Mouse (Mus musculus): ENCODE data around the gene Myh6. TPM values are rescaled to one million over a fixed set of nuclear protein-coding genes. Genes with fewer than 3 reads are reported as not detected.
A peak's percentile ranks its signal among the peaks of the same experiment; 100 is the strongest.

Gene Myh6
- polyA plus RNA-seq, 1 experiment from 2014 or later = 4.7 TPM

DNA sequence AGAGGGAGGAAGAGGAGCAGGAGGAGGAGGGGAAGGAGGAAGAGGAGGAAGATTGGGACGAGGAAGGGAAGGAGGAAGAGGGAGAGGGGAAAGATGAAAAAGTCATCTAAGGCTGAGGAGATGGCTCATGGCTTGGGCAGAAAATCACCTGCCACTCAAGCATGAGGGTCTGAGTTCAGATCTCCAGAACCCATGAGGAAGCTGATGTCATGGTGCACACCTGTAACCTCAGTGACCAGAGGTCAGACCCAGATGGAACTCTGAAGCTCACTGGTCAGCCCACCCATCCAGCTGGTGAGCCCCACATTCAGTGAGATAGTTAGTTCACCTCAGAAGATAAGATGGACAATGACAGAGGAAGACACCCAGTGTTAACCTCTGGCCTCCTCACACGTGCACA, 21.8 kb downstream of the Myh6 start:
- no peaks in the 10 kb centered on the region for H3K36me3 ChIP-seq (ENCODE audit: control insufficient read depth, insufficient read depth, low read length)
- no peak overlapping the region for H3K27ac ChIP-seq (ENCODE audit: low read depth, low read length)
- no peaks in the 10 kb centered on the region for H3K27me3 ChIP-seq (ENCODE audit: control insufficient read depth, insufficient read depth, low read length)
- no peak overlapping the region for H3K4me2 ChIP-seq (ENCODE audit: low read depth)
- DNase-seq (ENCODE audit: low spot score) = no peak
- no peak overlapping the region for H3K9ac ChIP-seq (ENCODE audit: low read length)
- WGBS = 78% methylated on average over 2 of the region's 2 CpGs
- H3K4me1 ChIP-seq (ENCODE audit: control insufficient read depth, insufficient read depth, low read length) = no peaks in the 10 kb centered on the region
- no peak for ATAC-seq (ENCODE audit: insufficient read depth, low FRiP score, low TSS enrichment)
- no peaks in the 10 kb centered on the region for H3K9me3 ChIP-seq (ENCODE audit: control insufficient read depth, low read length)
- H3K4me3 ChIP-seq (ENCODE audit: low read depth, low read length) = no peak overlapping the region

DNA sequence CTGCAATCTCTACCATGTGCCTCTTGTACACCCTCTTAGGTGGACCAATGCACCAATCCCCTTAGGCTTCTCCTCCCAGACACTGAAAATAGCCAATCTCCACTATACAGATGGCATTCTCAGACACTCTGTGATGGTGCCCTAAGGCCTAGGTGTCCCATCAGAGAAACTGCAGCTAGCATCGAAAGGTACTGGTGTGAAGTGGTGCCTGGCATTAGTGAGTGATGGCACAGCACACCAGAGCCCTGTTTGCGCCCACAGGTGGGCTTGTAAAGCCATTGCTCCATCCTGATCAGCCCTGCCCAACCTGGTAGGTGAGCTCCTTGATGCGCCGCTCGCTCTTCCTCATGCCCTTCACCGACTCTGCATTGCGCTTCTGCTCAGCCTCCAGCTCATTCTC, 22.8 kb downstream of the Myh6 start:
- Histone ChIP-seq H3K27me3 (ENCODE audit: control insufficient read depth, insufficient read depth, low read length) (no peaks in the 10 kb centered on the region), H3K27ac (ENCODE audit: low read depth, low read length) (no peak overlapping the region), H3K4me2 (ENCODE audit: low read depth) (no peak overlapping the region), H3K9me3 (ENCODE audit: control insufficient read depth, low read length) (no peaks in the 10 kb centered on the region), H3K4me3 (ENCODE audit: low read depth, low read length) (no peak overlapping the region), H3K9ac (ENCODE audit: low read length) (no peak overlapping the region), H3K4me1 (ENCODE audit: control insufficient read depth, insufficient read depth, low read length) (no peaks in the 10 kb centered on the region), H3K36me3 (ENCODE audit: control insufficient read depth, insufficient read depth, low read length) (no peaks in the 10 kb centered on the region)
- DNase-seq (ENCODE audit: low spot score) (no peak), ATAC-seq (ENCODE audit: insufficient read depth, low FRiP score, low TSS enrichment) (no peak)
- 93% methylated on average over 7 of the region's 7 CpGs for WGBS

DNA sequence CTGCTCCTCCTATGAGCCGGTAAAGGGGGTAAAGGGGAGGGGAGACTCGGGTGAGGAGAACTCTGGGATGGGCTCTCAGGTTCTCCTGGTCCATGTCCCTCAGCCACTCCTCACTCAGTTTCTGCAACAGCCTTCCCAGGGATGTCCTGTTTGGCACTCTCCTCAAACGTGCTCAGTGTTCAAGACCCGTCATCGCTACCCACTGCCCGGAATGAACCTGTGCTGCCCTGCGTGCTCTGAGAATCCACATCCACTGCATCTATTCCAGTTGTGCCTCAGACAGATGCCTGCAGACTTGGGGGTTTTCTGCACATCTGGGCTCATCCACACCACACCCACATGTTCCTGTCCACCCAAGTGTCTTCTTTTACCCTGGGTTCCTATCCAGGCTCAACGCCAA, 24.2 kb downstream of the Myh6 start:
- ATAC-seq (ENCODE audit: insufficient read depth, low FRiP score, low TSS enrichment) = no peak
- H3K4me1 ChIP-seq (ENCODE audit: control insufficient read depth, insufficient read depth, low read length) = no peaks in the 10 kb centered on the region
- H3K4me3 ChIP-seq (ENCODE audit: low read depth, low read length) = no peak overlapping the region
- no peak overlapping the region for H3K4me2 ChIP-seq (ENCODE audit: low read depth)
- no peaks in the 10 kb centered on the region for H3K27me3 ChIP-seq (ENCODE audit: control insufficient read depth, insufficient read depth, low read length)
- no peaks in the 10 kb centered on the region for H3K36me3 ChIP-seq (ENCODE audit: control insufficient read depth, insufficient read depth, low read length)
- WGBS = 95% methylated on average over 8 of the region's 8 CpGs
- no peak overlapping the region for H3K27ac ChIP-seq (ENCODE audit: low read depth, low read length)
- no peak overlapping the region for H3K9ac ChIP-seq (ENCODE audit: low read length)
- H3K9me3 ChIP-seq (ENCODE audit: control insufficient read depth, low read length) = no peaks in the 10 kb centered on the region
- no peak for DNase-seq (ENCODE audit: low spot score)

DNA sequence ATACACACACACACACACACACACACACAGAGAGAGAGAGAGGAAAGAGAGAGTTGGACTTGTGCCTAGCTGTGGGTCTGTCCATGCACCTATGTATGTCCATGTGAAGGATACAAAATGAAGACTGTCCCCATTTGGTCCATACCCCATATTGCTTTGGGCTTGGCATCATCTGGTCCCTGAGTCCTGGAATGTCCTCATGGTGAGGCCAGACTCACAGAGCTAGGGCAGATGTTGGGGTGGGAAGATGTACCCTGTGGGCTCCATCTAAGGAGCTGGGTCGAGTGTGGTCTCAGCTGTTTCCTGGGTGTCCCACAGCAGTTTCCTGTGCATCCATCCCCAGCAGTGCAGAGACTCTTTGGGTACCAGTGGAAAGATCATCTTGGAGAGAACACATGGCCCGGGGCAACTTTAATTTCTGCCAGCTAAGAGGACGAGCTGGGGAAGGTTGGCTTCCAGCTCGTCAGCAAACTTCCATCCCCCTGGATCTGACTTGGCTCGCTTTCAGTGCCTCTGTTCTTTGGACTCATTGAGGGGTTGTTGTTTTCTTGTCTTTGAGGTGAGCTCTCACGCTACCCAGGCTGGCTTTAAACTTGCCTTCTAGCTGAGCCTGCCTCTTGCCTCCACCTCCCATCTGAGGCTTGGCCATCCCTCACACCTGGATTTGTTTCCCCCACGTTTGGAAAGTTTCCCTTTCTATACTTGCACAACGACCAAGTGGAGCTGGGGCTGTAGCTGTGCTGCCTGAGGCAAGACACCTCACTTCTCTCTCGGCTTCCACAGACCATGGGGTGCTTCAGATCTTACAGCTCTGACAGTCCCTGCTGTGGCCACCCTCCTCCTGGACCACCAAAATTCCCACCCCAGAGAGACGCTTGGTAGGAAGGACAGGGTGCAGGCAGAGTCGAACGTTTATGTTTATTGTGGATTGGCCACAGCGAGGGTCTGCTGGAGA, 25.4 kb downstream of the Myh6 start:
- no peaks in the 10 kb centered on the region for H3K27me3 ChIP-seq (ENCODE audit: control insufficient read depth, insufficient read depth, low read length)
- no peak overlapping the region for H3K4me3 ChIP-seq (ENCODE audit: low read depth, low read length)
- H3K27ac ChIP-seq (ENCODE audit: low read depth, low read length) = no peak overlapping the region
- no peak overlapping the region for H3K4me2 ChIP-seq (ENCODE audit: low read depth)
- no peaks in the 10 kb centered on the region for H3K4me1 ChIP-seq (ENCODE audit: control insufficient read depth, insufficient read depth, low read length)
- ATAC-seq (ENCODE audit: insufficient read depth, low FRiP score, low TSS enrichment) = no peak
- H3K9me3 ChIP-seq (ENCODE audit: control insufficient read depth, low read length) = no peaks in the 10 kb centered on the region
- no peaks in the 10 kb centered on the region for H3K36me3 ChIP-seq (ENCODE audit: control insufficient read depth, insufficient read depth, low read length)
- DNase-seq (ENCODE audit: low spot score) = no peak
- 67% methylated on average over 13 of the region's 13 CpGs for WGBS
- H3K9ac ChIP-seq (ENCODE audit: low read length) = no peak overlapping the region

DNA sequence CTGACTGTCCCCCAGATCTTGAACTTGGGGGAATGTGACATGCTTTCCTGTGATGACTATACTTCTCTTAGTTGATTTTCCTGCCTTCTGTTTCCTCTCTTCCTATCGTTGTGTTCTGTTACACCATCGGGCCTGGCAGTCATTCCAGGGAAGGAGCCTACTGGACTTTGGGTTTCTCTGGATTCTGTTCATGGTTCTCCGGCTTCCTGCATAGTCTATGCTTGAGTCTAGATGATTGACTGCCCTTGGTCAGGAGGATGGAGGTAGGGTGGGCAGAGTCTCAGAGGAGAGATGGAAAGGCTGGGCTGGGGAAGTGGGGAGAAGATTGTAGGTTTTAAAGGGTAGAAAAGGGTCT, 26.6 kb downstream of the Myh6 start:
- Histone ChIP-seq H3K9me3 (ENCODE audit: control insufficient read depth, low read length) (no peaks in the 10 kb centered on the region), H3K9ac (ENCODE audit: low read length) (no peak overlapping the region), H3K27ac (ENCODE audit: low read depth, low read length) (no peak overlapping the region), H3K36me3 (ENCODE audit: control insufficient read depth, insufficient read depth, low read length) (no peaks in the 10 kb centered on the region), H3K4me2 (ENCODE audit: low read depth) (no peak overlapping the region), H3K27me3 (ENCODE audit: control insufficient read depth, insufficient read depth, low read length) (no peaks in the 10 kb centered on the region), H3K4me3 (ENCODE audit: low read depth, low read length) (no peak overlapping the region), H3K4me1 (ENCODE audit: control insufficient read depth, insufficient read depth, low read length) (no peaks in the 10 kb centered on the region)
- DNase-seq (ENCODE audit: low spot score) (no peak), ATAC-seq (ENCODE audit: insufficient read depth, low FRiP score, low TSS enrichment) (no peak)
- 93% methylated on average over 3 of the region's 3 CpGs for WGBS

DNA sequence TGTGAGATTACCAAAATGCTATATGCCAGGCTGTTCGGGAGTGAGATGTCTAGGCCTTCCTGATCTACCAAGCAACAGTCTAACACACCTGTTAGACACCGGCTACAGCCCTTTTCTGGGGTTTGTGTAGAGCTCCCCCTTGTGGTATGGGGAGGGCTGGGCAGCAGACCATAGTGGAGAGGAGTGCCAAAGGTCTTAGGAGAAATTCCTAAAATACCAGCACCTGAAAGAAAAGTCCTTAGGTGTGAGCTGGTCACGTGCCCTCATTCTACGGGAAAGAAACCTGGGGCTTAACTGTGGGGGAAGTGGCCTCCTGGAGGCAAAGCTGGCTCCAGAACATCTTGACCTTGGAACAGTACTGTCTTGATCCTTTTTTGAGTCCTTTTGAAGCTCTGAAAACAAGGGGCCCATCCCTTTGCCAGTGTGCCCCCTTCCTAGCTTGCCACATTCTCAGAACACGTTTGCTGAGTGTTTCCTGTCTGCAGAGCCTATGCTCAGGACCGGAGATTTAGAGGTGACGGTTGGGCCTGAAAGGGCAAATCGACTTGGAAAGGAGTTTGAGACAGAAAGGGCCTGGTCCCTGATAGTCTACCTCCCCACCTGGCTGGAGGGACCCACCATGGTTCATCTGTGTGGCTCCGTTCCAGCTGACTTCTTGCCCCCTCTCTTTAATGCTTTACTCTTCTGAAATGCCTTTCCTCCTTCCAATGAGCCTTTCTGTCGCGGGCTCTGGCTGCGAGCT, 27.1 kb downstream of the Myh6 start:
- ATAC-seq (ENCODE audit: insufficient read depth, low FRiP score, low TSS enrichment) = no peak
- Histone ChIP-seq H3K9ac (ENCODE audit: low read length) (no peak overlapping the region), H3K27me3 (ENCODE audit: control insufficient read depth, insufficient read depth, low read length) (no peaks in the 10 kb centered on the region), H3K27ac (ENCODE audit: low read depth, low read length) (no peak overlapping the region), H3K9me3 (ENCODE audit: control insufficient read depth, low read length) (no peaks in the 10 kb centered on the region), H3K4me1 (ENCODE audit: control insufficient read depth, insufficient read depth, low read length) (no peaks in the 10 kb centered on the region), H3K4me3 (ENCODE audit: low read depth, low read length) (no peak overlapping the region), H3K4me2 (ENCODE audit: low read depth) (no peak overlapping the region), H3K36me3 (ENCODE audit: control insufficient read depth, insufficient read depth, low read length) (no peaks in the 10 kb centered on the region)
- WGBS = 51% methylated on average over 12 of the region's 12 CpGs
- peak; percentile 63 for DNase-seq (ENCODE audit: low spot score)

DNA sequence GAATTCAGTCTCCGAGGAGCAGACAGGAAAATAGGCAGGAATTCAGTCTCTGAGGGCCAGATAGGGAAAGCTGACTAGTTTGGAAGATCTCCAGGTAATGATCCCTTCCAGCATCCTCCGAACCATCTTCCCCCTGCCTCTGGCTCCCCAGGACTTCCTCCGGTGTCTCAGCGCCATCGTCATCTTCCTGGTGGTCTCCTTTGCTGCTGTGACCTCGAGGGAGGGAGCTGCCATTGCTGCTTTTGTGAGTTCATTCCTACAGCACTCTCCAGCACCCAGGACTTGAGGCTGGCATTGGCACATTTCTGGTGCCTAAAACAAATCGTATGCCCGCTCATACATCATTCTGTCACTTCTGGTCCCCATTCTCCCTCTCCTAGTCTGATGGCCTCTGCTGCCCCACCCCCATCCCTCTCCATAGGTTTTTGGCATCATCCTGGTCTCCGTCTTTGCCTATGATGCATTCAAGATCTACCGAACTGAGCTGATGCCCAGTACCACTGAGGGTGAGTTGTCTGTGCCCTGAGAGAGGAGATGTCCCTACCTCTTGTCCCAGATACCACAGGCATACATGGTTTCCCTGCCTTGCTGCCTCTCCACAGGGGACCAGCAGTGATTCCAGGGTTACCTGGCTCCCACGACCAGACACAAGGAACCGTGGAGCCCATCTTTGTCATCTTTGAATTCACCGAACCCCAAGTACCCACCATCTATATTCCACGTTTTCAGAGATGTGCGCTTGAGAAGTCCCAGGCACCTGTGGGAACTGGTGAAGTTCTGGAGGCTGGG, 28.1 kb downstream of the Myh6 start:
- Histone ChIP-seq H3K4me2 (ENCODE audit: low read depth) (no peak overlapping the region), H3K36me3 (ENCODE audit: control insufficient read depth, insufficient read depth, low read length) (no peaks in the 10 kb centered on the region), H3K9ac (ENCODE audit: low read length) (no peak overlapping the region), H3K4me3 (ENCODE audit: low read depth, low read length) (no peak overlapping the region), H3K9me3 (ENCODE audit: control insufficient read depth, low read length) (no peaks in the 10 kb centered on the region), H3K4me1 (ENCODE audit: control insufficient read depth, insufficient read depth, low read length) (no peaks in the 10 kb centered on the region), H3K27me3 (ENCODE audit: control insufficient read depth, insufficient read depth, low read length) (no peaks in the 10 kb centered on the region), H3K27ac (ENCODE audit: low read depth, low read length) (no peak overlapping the region)
- ATAC-seq (ENCODE audit: insufficient read depth, low FRiP score, low TSS enrichment) = no peak
- DNase-seq (ENCODE audit: low spot score) = no peak
- WGBS = 82% methylated on average over 15 of the region's 15 CpGs

DNA sequence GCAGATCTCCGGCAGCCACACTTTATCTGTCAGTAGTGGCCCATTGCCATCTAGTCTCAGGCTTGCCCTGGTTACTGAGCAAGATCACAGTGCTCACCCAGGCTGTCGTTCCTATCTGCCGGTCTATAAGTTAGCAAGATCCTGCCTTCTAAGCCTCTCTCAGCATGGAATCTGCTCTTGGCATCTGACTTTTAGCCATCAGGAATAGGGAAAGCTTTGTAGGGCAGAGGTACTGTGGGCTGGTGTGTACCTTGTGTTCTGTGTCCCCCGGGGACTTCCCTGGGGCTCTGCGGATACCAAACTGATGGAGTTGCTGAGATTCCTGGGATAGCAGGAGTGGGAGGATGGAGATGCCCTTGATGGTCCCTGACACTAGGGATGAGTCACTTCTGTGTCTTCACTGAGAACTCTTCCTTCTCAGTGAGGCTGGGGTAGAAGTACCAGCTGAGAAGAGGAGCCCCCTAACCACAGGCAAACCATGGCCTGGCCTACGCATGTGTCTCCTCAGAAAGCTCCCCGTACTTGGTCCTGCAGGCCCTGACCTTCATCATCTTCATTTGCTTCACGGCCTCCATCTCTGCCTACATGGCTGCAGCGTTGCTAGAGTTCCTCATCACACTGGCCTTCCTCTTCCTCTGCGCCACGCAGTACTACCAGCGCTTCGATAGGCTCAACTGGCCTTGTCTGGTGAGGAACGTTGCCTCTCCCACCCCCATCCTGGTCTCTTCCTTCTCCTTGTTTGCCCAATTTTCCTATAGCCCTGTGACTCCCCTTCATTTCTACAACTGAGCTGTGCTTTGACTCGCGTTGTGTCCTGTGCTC, 29.2 kb downstream of the Myh6 start:
- H3K9me3 ChIP-seq (ENCODE audit: control insufficient read depth, low read length) = no peaks in the 10 kb centered on the region
- DNase-seq (ENCODE audit: low spot score) (no peak), ATAC-seq (ENCODE audit: insufficient read depth, low FRiP score, low TSS enrichment) (no peak)
- H3K27ac ChIP-seq (ENCODE audit: low read depth, low read length) = no peak overlapping the region
- H3K4me2 ChIP-seq (ENCODE audit: low read depth) = no peak overlapping the region
- H3K9ac ChIP-seq (ENCODE audit: low read length) = no peak overlapping the region
- no peak overlapping the region for H3K4me3 ChIP-seq (ENCODE audit: low read depth, low read length)
- H3K4me1 ChIP-seq (ENCODE audit: control insufficient read depth, insufficient read depth, low read length) = no peaks in the 10 kb centered on the region
- no peaks in the 10 kb centered on the region for H3K27me3 ChIP-seq (ENCODE audit: control insufficient read depth, insufficient read depth, low read length)
- WGBS = 90% methylated on average over 16 of the region's 16 CpGs
- no peaks in the 10 kb centered on the region for H3K36me3 ChIP-seq (ENCODE audit: control insufficient read depth, insufficient read depth, low read length)
